Mouse (Mus musculus) gastrocnemius, postnatal 25 days (tissue): Measurements from ENCODE around the gene Medag. TPM values are rescaled to one million over a fixed set of nuclear protein-coding genes. Genes with fewer than 3 reads are reported as not detected.
A peak's percentile ranks its signal among the peaks of the same experiment; 100 is the strongest.

Experiments used
- DNase-seq: peaks from one replicate; pipeline ENCODE4 v3.0.0; 2022
- total RNA-seq, 2 experiments: library from RNA; stranded (reverse); gene quantifications; 1 replicate in 1 of 2; 2 replicates in 1 of 2; pipeline ENCODE4 v1.2.3; 2021

The Medag gene
- total RNA-seq, 2 experiments from 2014 or later: 15.8 to 18.2 TPM

DNA sequence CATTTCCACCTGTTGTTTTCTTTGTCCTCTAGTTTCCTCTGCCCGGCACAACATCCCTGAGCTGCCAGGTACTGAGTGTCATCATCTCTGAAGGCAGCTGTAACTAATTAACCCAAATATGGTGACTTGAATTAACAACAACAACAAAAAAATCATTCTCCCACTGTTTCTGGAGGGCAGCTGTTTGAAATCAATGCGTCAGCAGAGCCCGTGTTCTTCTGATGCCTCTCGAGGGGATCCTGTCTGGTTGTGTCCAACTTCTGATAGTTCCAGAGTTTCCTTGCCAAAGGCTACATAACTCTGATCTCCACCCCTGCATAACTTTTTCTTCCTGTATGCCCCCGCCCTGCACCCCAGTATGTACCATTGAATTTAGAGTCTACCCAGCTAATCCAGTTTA is 28.9 kb upstream of the Medag start:
- peak; percentile 63 for DNase-seq

DNA sequence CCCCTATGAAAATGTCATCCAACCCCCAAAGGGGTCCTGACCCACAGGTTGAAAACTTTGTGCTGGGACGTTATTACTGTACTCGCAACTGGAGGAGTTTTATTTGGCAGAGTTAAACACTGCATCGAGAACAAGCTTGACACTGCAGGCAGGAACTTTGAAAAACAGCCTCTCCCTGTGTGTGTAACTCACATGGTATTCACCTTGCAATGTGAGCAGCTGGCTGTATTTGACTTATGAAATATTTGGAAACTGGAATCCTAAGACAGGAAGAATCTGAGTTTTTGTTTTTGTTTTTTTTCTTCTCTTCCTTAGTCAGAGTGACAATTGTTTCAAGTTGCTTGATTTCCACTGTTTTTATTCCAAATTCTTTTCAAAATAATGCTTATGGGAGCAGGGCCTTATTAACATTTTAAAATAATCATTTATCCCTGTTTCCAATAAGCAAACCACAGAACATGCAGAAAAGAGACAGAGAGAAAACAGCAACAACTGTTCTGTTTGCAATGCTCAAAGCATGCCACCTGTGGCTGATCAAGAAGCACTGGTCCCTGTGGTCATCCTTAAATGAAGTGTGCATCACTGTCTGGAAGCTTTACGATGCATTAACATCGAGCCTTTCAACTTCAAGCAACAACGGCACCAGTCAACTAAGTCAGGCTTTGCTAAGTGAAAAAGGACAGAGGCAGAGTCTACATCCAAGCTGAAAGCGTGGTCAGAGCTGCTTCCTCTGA is 26.2 kb upstream of the Medag start:
- DNase-seq: no peak

DNA sequence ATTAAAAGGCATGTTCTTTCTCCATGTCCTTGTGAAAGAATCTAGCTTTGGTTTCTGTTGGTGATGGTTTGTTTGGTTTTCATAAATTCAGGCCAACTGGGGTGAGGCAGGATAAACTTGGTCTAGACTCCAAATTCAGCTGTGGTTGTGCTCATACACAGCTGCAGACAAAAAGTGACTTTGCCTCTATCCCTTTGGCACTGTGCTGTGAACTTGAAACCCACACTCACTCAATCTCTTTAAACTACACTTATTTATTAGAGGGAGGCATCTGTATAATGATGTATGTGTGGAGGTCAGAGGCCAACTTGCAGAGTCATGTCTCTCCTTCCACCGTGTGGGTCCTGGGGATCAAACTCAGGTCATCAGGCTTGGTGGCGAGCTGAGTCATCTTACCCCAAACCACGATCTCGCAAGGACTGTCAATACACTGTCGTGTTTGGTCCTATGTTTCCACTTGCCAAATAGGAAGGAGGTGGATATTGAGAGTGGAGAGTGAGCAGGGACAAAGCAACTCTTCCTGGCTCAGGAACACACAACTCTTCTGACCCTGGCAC is 25.2 kb upstream of the Medag start:
- DNase-seq: no peak

DNA sequence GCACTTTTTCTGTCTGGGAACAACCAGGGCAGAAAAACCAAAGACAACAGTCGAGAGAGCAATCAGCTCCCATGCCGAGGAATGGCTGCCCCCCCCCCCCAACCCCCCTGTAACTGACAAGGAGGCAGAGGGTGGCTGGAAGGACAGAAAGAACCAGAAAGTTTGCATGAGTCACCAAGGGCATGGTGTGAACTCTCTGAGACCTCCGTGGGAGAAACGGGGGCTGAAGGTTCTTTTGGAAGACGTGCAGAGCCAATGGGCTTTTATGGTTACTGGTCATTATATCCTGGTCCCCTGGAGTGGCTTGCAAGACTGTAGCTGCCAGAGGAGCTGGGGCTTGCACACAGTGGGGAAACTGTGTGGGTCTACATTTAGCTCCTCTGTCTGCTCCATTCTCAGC is 22.6 kb upstream of the Medag start:
- DNase-seq: peak; percentile 30

DNA sequence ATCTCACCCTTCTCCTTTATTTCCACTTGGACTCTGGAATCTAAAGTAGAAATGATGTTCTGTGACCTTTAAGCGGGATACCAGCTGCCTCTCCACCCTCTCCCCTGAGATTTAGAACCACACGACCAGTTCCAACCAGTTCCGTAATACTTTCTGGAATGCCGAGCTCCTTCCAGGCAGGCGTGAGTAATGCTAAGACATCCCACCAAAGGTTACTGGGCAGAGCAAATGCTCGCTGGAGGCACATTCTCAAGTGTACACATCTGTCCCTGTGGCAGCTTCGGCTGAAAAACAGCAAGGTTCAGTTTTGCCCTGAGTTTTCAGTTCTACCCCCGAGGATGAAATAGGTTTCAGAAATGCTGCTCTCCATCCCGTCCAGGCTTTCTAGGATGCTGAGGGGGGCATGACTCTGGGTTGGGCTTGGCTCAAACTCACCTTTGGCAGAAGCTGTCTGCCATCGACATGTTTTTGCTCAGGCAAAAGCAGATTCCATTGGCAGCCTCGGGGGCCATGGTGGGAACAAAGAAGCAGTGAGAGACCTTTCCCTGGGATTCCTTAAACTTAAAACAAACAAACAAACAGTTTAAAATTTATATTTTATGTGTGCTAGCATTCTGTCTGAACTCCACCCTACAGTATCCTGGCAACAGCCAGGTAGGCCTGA is 21.9 kb upstream of the Medag start:
- peak; percentile 82 for DNase-seq

DNA sequence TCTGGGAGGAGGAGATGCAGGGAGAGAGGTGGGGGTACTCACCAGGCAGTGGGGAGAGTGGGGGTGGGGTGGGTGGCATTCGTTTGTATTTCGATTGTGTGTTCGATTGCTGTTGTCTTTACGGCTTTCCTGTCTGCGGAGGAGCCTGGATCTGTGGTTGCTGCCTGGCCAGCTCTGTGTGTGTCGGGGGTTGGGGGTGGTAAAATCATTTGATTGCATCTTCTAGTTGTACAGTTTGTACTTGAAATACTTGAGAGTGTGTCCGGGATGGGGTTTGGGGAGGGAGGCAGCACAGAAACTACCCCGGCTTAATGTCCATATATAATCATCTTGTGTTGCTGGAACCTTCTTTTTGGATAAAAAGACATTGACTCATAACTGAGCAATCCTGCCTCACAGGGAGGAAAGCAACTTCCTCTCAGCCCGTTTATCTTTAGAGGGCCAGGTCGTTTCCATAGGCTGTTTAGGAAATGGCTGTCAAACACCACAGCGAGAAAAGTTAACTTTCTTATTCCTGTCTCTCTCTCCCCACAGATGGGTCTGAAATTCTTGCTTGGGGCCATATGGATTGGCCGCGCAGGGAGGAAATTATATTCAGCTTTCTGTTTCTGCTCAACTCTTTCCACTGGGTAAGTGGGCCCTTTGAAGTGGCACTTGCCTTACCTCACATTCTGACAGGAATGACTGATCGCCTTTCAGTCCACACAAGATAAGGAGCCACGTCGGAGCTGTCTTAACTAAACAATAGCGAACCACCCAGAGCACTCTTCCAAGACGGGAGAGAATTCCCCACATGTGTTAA is 19.8 kb upstream of the Medag start:
- DNase-seq: no peak

DNA sequence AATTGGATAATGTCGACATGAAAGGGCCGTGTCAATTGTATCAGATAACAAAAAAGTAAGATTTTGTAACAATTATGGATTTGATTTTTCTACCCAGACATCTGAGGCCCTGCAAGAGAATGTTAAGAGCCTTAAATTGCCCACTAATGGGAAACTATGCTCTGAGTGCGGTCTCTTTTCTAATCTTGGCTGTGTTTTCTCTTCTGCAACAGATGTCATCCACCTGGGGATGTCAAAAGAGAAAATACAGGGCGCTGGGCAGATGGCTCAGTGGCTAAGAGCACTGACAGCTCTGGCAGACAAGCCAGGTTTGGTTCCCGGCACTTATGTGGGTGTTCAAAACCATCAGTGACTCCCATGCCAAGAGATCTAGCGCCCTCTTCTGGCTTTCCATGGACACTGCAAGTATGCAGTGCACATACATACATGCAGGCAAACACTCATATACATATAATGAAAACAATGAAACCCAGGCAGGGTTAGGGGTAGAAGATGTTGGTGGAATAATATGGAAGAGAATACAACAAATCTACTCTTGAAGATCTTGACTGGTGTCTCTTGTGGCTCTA is 19.0 kb upstream of the Medag start:
- no peak for DNase-seq

DNA sequence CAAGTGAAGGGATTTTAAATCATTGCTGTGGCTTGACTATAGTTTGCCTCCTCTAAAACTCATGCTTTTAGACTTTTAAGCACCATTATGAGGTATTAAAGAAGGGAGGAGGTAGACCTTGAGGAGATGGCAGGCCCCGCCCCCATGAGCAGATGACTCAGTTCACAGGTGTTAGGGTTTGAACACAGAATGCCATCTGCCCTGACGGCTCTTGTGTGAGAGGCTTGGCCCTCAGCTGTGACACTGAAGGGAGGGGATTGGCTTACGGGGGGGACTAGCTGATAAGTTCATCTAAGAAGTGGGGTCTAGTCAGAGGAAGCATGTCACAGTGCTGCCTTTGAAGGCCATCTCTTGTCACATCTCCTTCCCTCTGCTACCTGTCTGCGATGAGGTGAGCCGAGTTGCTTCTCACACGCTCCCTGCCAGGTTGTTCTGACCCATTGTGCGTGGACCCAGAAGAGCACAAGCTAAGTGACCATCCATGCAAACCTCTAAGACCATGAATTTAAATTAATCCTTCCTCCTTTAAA is 10.0 kb upstream of the Medag start:
- no peak for DNase-seq

DNA sequence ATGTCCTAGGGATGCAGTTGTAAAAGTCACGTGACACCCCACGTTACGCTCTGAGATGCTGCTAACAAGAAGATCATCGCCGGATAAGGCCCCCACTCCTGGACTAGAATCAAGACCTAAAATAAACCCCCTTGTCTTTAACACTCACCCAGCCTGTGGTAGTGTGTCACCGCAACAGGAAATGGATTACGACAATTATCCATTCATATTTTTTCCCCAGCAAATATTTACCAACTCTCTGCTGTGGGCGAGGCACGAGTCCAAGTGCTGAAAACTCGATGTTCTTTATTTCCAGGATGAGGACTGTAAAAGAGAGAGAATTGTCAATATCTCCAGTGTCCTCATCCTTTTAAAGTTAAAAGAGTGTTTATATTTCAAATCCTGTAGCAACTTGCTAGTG is 9.5 kb upstream of the Medag start:
- no peak for DNase-seq

DNA sequence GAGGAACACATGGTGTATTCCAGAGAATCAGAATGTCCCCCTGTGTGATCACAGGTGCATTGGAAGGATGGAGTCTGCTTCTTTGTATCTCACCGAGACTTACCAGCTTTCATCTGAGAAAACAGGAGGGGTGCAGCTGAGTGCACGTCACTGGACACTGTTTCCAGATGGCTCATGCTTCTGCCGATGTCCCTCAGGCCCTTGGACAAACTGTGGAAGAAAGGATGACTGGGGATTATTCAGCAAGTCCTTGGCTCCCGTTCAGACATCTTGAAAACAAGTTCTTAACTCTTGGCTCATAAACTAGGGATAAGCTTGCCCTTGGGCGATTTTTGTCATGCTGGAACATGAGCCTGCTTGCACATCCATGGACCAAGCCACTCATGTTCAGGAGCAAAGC is 8.2 kb upstream of the Medag start:
- peak; percentile 75 for DNase-seq

DNA sequence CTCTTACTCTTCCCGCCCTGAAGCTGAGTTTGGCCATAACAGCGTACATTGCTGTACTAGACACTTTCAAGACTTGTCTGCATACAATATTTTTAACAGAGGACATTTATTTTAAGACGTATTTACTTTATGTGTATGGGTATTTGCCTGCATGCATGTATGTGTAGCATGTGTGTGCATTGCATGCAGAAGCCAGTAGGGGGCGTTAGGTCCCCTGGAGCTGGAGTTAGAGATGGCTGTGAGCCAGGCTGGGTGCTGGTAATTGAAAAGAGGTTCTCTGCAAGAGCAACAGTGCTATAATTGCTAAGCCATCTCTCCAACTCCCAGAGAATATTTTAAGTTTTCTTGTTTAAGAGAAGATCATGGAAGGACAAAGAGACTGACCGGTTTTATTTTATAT is 6.8 kb upstream of the Medag start:
- DNase-seq: no peak

DNA sequence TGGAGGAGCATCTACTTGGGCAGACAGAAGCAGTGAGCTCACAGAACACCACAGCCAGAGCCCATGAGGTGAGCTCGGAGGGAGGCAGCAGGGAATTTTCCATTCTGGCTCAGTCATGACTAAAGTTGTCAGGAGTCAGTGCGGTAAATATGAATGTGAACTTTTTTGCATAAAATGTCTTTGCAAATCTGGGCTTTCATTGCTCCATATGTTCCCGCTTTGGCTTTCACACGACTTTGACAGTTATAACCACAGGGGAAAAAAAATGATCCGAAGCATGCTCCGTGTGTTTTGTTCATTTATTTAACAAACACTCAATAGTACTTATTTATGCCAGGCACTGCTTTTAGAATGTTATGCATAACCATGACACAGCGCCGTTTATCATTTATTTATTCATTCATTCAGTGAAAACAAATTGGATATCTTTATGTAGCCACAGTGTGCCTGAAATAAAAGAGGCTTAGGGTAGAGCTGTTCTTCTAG is 4.7 kb upstream of the Medag start:
- no peak for DNase-seq

DNA sequence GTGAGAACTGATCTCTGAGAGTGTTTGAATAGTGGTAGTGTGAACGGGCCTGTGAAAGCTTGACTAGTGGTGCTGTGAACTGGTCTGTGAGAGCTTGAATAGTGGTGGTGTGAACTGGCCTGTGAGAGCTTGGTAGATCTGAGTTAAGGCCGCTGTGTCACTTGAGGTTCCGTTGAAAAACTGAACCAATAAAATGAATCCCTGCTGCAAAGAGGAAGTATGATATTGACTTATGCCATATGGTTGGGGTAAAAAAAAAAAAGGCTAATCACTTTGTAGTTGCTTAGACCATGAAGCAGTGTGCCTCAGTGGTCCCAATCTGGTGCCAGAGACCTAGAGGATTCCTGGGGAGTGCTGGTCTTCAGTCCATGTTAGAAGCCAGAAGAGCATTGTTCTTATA is 2.0 kb upstream of the Medag start:
- no peak for DNase-seq

DNA sequence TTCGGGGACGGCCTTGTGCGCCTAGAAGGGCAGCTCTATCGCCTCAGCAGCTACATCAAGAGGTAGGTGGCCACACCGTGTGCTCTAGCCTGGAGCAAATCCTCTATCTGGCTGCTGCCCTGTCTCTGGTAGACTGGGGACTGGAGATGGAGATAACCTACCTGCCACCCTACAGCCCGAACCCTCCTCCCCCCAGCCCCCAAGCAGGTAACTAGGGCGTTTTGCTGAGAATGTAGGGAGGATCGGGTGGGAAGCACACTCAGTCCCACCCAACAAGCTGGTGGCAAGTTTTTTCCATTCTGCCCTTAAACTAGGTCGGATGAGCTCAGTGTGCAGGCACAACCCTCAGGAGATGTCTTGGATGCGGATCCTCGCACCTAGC is 636 bp downstream of the Medag start:
- no peak for DNase-seq

DNA sequence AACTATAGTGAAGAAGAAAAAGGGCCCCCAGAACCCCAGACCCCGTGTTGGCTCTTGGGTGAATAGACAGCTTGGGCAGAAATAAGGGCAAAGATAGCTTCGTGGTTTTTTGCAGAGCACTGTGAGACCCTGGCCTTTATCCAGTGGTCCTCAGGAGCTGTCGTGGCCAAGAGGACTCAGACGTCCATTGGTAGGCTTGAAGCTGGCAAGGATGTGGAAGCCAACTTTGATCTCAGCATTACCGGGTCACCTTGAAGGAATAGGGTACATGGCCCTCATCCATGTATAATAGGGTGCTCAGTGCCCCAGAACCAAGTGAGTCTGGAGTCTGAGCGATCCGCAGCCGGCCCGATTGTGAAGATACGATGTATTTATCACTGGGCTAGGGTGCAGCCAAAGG is 1.1 kb downstream of the Medag start:
- DNase-seq: no peak

DNA sequence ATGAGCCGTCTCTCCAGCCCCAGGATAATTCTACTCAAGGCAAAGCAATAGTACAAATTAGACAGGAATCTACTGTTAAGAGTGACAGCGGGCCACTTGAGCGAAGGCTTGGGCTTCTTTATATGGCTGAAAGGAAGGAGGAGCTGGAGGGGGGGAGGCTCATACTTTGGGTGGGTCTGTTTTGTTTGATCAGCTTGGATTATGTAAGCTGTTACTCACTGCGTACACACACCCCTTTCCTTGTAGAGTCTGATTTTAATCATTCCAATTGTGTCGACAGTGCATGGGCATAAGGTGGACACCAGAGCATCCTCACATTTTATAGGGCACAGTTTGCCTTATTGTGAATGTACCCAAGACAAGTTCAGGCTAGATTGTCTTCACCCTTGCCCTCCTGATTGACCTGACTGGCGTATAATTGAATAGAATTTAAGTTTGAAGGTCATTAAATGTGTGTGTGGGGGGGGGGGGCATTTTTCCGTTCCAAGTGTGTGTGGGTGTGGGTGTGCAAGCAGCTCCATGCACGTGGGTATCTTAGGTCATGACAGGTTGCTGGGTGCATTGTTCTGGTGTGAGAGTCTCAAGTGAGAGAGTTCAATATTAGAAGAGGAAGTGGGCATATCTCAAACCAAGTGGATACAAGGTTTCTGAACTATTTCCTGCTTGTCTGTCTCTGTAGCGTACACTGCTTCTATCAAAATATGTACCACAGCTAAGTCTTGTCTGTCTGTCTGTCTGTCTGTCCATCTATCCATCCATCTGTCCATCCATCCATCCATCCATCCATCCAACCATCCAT is 3.0 kb downstream of the Medag start:
- DNase-seq: no peak

DNA sequence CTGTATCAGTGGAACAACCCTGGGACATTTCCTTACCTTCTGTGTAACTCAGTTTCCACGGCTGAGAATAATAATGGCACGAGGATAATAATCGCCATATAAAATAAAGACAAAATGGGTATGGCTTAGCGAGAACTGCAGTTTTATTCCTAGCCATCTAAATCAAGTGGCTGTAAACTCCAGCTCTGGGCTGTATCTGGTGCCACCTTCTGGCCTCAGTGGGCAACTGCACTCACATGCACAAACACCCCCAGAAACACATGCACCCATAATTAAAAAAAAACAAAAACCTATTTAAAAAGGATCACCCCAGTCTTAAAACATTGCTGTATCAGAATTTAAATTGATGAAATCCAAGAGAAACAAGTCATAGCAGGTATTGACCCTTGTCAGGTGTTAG is 5.8 kb downstream of the Medag start:
- no peak for DNase-seq

DNA sequence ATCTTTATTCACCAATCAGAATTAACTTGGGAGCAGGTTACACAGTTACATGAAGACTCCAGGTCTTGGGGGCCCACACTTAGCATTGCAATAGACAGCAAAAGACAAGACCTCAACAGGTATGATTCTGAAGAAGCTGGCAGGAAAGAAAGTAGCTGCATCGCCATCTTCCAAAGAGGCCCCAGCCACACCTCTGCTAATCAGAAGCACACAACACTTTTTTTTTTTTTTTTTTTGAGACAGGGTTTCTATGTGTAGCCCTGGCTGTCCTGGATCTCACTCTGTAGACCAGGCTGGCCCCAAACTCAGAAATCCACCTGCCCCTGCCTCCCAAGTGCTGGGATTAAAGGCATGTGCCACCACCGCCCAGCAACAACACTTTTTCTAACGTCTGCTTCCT is 15.0 kb downstream of the Medag start:
- no peak for DNase-seq

DNA sequence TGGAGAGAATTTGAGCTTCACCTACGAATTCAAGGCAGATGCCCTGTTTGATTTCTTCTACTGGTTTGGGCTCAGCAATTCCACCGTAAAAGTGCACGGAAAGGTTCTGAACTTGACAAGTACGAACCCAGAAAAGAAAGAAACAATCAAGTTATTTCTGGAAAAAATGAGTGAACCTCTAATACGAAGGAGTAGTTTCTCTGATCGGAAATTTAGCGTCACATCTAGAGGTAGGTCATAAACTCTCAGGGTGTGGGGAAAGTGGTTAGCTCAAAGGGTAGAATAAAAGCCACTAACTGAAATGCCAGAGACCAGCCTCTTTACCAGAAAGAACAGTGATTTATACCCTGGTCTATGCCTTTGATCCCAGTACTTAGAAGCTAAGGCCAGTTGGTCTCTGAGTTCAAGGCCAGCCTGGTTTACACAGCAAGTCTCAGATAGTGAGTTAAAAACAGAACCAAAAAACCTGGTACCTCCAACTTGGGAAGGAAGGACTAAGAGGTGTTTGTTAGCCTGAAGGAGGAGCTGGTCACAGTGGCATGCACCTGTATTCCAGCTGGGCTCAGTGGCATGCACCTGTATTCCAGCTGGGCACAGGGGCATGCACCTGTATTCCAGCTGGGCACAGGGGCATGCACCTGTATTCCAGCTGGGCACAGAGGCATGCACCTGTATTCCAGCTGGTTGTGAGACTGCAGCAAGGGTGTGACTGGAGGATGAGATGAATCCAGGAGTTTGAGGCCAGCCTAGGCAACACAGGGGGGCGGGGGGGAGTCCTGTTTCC is 15.9 kb downstream of the Medag start:
- no peak for DNase-seq

DNA sequence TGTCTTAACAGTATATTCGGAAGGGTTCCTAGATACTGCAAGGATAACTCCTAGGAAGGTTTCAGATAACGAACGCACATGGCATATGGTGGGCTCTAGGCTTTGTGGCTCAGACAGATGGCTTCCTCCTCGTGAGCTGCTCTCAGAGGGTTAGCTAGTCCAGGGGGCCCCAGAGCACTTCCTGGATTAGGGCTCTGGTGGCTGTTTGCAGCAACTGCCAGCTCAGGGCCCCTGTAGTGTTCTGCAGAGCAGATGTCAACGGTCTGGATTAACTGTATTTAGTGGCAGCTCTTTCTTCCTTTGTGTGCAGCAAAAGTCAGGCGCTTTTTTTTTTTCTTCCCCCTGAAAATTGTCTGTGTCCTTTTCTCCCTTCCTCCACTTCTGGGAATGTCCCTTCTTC is 16.8 kb downstream of the Medag start:
- DNase-seq: no peak
